Mouse (Mus musculus) liver, embryonic 14.5 days (tissue): ENCODE results near the gene Lrrc8b. TPM values are rescaled to one million over a fixed set of nuclear protein-coding genes. Genes with fewer than 3 reads are reported as not detected.

Experiments
- ATAC-seq: fragments of 200-750 bp; cut with Nextera tagmentation; 2 replicates; pipeline ENCODE4 v1.8.0; 2017; ENCODE audit warnings: moderate number of reproducible peaks, mild to moderate bottlenecking, moderate library complexity; ENCODE audit not compliant: insufficient read depth
- DNase-seq, 3 experiments: peaks; one replicate each; pipeline ENCODE4 v3.0.0-alpha.2; 2012 to 2013; ENCODE audit warnings: low read depth in 3 of 3, low spot score in 3 of 3
- H3K27ac ChIP-seq: fragments of 300-500 bp; sonication (generic); 2 replicates; pipeline ENCODE4 v1.5.1; 2014; ENCODE audit warnings: moderate library complexity, mild to moderate bottlenecking, control low read depth, inconsistent platforms
- H3K27me3 ChIP-seq: fragments of 300-500 bp; sonication (generic); 2 replicates; pipeline ENCODE4 v1.6.1; 2014; ENCODE audit warnings: mild to moderate bottlenecking, low read length, moderate library complexity; ENCODE audit not compliant: control insufficient read depth, insufficient read depth
- H3K36me3 ChIP-seq: fragments of 300-500 bp; sonication (generic); replicated peaks from 2 replicates; pipeline ENCODE4 v1.6.1; 2014; ENCODE audit warnings: low read depth; ENCODE audit not compliant: control insufficient read depth, insufficient read depth
- H3K4me1 ChIP-seq, 2 experiments: fragments of 200-500 bp in 1 of 2; fragments of 300-500 bp in 1 of 2; sonication (generic) in 1 of 2; replicated peaks; 2 replicates each; pipeline ENCODE4 v1.6.1; 2012 to 2014; ENCODE audit warnings: antibody characterized with exemption in 1 of 2, inconsistent platforms in 1 of 2, low read length in 1 of 2; ENCODE audit not compliant: control insufficient read depth in 2 of 2, insufficient read depth in 2 of 2
- H3K4me2 ChIP-seq: fragments of 300-500 bp; sonication (generic); 2 replicates; pipeline ENCODE4 v1.6.1; 2014; ENCODE audit warnings: low read depth, mild to moderate bottlenecking, control low read depth, moderate library complexity
- H3K4me3 ChIP-seq, 2 experiments: fragments of 200-500 bp in 1 of 2; fragments of 300-500 bp in 1 of 2; sonication (generic) in 1 of 2; 2 replicates each; pipeline ENCODE4 v1.5.1; 2012 to 2014; ENCODE audit warnings: low read depth in 2 of 2, low read length in 2 of 2, mild to moderate bottlenecking in 2 of 2, control low read depth in 1 of 2, inconsistent platforms in 1 of 2, moderate library complexity in 1 of 2; ENCODE audit not compliant: insufficient read depth in 1 of 2
- H3K9ac ChIP-seq: fragments of 300-500 bp; sonication (generic); replicated peaks from 2 replicates; pipeline ENCODE4 v1.6.1; 2014; ENCODE audit warnings: mild to moderate bottlenecking, control low read depth, moderate library complexity
- H3K9me3 ChIP-seq: fragments of 300-500 bp; sonication (generic); 2 replicates; pipeline ENCODE4 v1.6.1; 2016; ENCODE audit warnings: low read length, mixed read lengths; ENCODE audit not compliant: control insufficient read depth
- CTCF ChIP-seq: IDR thresholded peaks from 2 replicates; pipeline ENCODE4 v1.5.1; 2016; ENCODE audit warnings: antibody characterized with exemption, low read depth, control low read depth
- EP300 ChIP-seq: IDR thresholded peaks from 2 replicates; pipeline ENCODE4 v1.6.1; 2016; ENCODE audit warnings: antibody characterized with exemption, low read depth
- WGBS: fragments of 180-500 bp; shearing (Covaris S2); extraction: QIAGEN DNeasy Blood & Tissue Kit; methylation state at CpG from one replicate; pipeline ENCODE4 v1.1.7; 2014; ENCODE audit not compliant: insufficient replicate concordance; 5-methylcytosine and 5-hydroxymethylcytosine counted together
- polyA plus RNA-seq, 2 experiments: library from polyadenylated mRNA; depleted of rRNA in 1 of 2; stranded (reverse) in 1 of 2; unstranded in 1 of 2; fragments of >200 nt; fragmentation: Nextera tagmentation in 1 of 2; extraction: Ambion mirVana in 1 of 2; gene quantifications; 2 replicates each; pipeline versions ENCODE4 v1.2.1 to v1.2.3; 2012 to 2014

The Lrrc8b gene
- polyA plus RNA-seq, 2 experiments = 3.5 to 3.8 TPM

- H3K9me3 ChIP-seq = no peaks in the 10 kb centered on the region
- peaks cover 30 to 36% of the 10 kb centered on the region in 2 experiments for H3K4me1 ChIP-seq
- no peak overlapping the region for H3K4me2 ChIP-seq
- no peaks in the 10 kb centered on the region for H3K36me3 ChIP-seq
- WGBS = 73% methylated on average over 5 of the region's 5 CpGs
- no peaks in the 10 kb centered on the region for H3K27me3 ChIP-seq
- DNase-seq (no peak), ATAC-seq (no peak)
- H3K27ac ChIP-seq = no peak overlapping the region
- H3K4me3 ChIP-seq = no peak overlapping the region
- no peak overlapping the region for H3K9ac ChIP-seq
- TF ChIP-seq EP300 (no peak), CTCF (no peak)
Measured at GRCm38 (mm10) chr5:105407661-105408060, 7.9 kb upstream of the Lrrc8b start.

GRCm38 (mm10) chr5:105409092-105409491, 6.5 kb upstream of the Lrrc8b start:
- peak overlapping the region; percentile 80 for H3K27ac ChIP-seq
- H3K9ac ChIP-seq = peak overlapping the region; percentile 77
- peak overlapping the region; percentile 71 for H3K4me2 ChIP-seq
- peaks cover 30 to 36% of the 10 kb centered on the region in 2 experiments for H3K4me1 ChIP-seq
- ATAC-seq (peak; percentile 88), DNase-seq (peak; percentile 79 to 94 (median 84))
- no peaks in the 10 kb centered on the region for H3K27me3 ChIP-seq
- no peak for TF ChIP-seq EP300
- no peak for TF ChIP-seq CTCF
- H3K36me3 ChIP-seq = no peaks in the 10 kb centered on the region
- H3K9me3 ChIP-seq = no peaks in the 10 kb centered on the region
- 9% methylated on average over 4 of the region's 4 CpGs for whole genome bisulfite sequencing
- H3K4me3 ChIP-seq = peak overlapping the region; percentile 61 to 63

DNA sequence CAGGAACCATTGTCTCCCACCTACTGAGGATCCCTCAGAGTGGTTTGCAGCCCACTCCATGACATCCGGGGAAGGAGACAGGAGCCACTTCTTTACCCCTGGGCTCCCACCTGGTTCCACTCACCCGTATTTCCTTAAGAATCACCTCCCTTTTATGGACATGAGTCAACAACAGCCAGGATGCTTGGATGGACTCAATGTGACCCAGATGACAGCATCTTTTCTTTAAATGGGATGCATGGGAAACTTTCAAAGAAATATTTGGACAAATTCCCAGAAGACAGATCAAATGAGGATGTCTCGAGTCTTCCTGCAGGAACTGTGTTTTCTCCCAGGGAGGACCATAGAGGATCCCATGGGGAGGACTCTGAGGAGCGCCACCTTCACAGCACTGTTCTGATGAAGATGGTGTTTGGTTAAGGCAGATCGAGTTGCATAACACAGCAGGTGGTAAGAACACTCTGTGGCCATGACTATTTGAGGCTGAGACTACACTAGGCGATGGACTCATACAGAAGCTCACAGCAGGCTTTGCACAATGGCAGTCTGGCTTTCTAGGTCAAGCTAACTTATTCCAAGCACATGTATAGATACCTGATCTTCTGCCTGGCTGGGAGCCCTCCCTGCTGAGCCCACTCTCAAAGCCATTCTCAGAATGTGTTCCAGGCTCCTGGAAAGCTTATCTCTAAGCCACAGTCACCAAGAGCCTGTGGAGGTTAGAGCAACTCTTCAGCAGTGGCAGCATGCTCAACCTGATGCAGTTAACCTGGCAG, 4.9 kb upstream of the Lrrc8b start:
- Histone ChIP-seq H3K4me3 (peak overlapping the region; percentile 29 to 63), H3K27ac (peak overlapping the region; percentile 80), H3K36me3 (no peaks in the 10 kb centered on the region), H3K9ac (peak overlapping the region; percentile 77), H3K27me3 (no peaks in the 10 kb centered on the region), H3K4me1 (peaks cover 36 to 42% of the 10 kb centered on the region in 2 experiments), H3K9me3 (no peaks in the 10 kb centered on the region), H3K4me2 (peak overlapping the region; percentile 71)
- WGBS = 59% methylated on average over 6 of the region's 6 CpGs
- ATAC-seq (peak; percentile 66), DNase-seq (peak; percentile 64 to 87 (median 67))
- TF ChIP-seq EP300 = peak; percentile 84
- TF ChIP-seq CTCF = no peak

DNA sequence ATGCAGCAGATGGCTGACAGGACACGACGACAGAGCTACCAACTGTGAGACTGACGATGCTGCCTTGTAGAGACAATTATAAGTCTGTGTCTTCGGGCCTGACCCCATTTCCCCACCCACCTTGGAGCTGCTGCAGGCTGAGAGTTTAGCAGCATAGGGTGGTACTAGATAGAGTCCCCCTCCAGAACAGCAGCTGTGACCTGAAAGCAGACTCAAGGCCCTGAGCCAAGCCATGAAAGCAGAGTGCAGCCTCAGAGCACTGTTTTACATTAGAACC, 4.3 kb upstream of the Lrrc8b start:
- TF ChIP-seq CTCF (no peak), EP300 (no peak)
- no peaks in the 10 kb centered on the region for H3K9me3 ChIP-seq
- H3K9ac ChIP-seq = peak overlapping the region; percentile 39; the same call in 1 of the 2 replicates
- H3K27ac ChIP-seq = peak overlapping the region; percentile 80
- no peak overlapping the region for H3K4me3 ChIP-seq
- peak overlapping the region; percentile 71 for H3K4me2 ChIP-seq
- ATAC-seq = no peak
- no peak for DNase-seq
- no peaks in the 10 kb centered on the region for H3K36me3 ChIP-seq
- H3K27me3 ChIP-seq = no peaks in the 10 kb centered on the region
- H3K4me1 ChIP-seq = peaks cover 36 to 42% of the 10 kb centered on the region in 2 experiments
- 14% methylated on average over 4 of the region's 4 CpGs for WGBS

GRCm38 (mm10) chr5:105411768-105412167, 3.8 kb upstream of the Lrrc8b start:
- TF ChIP-seq EP300 (no peak), CTCF (no peak)
- Histone ChIP-seq H3K27me3 (no peaks in the 10 kb centered on the region), H3K9me3 (no peaks in the 10 kb centered on the region), H3K4me3 (no peak overlapping the region), H3K36me3 (no peaks in the 10 kb centered on the region), H3K27ac (no peak overlapping the region), H3K4me1 (peaks cover 38 to 43% of the 10 kb centered on the region in 2 experiments), H3K4me2 (peak overlapping the region; percentile 71; the same call in 1 of the 2 replicates), H3K9ac (no peak overlapping the region)
- DNase-seq (no peak), ATAC-seq (no peak)
- WGBS = 75% methylated on average over 2 of the region's 2 CpGs
